Mouse (Mus musculus) megakaryocyte, embryonic 14.5 days (primary cell): ENCODE data around the gene Fdxacb1.

ENCODE experiments used
- FLI1 ChIP-seq: IDR thresholded peaks from 2 replicates; pipeline ENCODE4 v1.6.1; 2012; ENCODE audit warnings: low read length, inconsistent platforms, mixed read lengths
- GATA1 ChIP-seq: IDR thresholded peaks from 3 replicates; pipeline ENCODE4 v1.6.1; 2012; ENCODE audit warnings: mixed read lengths, low read length, inconsistent platforms, borderline replicate concordance

- TF ChIP-seq GATA1 (no peak), FLI1 (no peak)
Observed at GRCm38 (mm10) chr9:50725921-50726590, 42.0 kb upstream of the Fdxacb1 start.
